Mouse (Mus musculus): ENCODE measurements around the gene Dnajc7. TPM values are rescaled to one million over a fixed set of nuclear protein-coding genes. Genes with fewer than 3 reads are reported as not detected.
"Not testable (repeated sequence)": the region's sequence is repeated elsewhere in the genome, so short reads cannot be mapped to it uniquely, and the experiment has no call there.

The Dnajc7 gene
- total RNA-seq, 2 experiments from 2014 or later: 191 to 195 TPM

DNA sequence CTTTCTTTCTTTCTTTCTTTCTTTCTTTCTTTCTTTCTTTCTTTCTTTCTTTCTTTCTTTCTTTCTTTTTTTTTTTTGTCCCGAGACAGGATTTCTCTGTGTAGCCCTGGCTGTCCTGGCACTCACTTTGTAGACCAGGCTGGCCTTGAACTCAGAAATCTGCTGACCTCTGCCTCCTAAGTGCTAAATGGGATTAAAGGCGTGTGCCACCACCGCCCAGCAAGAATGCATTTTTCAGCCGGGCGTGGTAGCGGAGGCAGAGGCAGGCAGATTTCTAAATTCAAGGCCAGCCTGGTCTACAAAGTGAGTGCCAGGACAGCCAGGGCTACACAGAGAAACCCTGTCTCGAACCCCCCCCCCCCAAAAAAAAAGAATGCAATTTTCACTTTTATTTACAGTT is 3.1 kb downstream of the Dnajc7 start:
- DNase-seq: not testable (repeated sequence)

DNA sequence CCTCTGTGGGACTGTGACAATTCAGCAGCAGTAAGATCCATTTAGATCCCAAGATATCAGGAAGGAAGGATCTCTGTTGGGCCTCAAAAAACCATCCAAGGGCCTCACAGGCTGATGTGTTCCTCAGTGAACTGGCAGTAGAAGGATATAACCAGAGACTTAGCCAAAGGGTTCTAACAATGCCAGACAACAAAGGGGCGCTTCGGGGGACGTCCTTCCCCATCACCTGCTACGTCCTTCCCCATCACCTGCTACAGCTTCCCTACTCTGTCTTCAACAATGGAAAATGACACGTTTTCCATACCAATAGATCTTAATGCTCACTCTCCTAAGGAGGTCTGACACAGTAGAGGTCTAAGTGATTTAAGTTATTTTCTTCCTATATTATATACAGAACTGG is 3.6 kb downstream of the Dnajc7 start:
- no peak for DNase-seq

DNA sequence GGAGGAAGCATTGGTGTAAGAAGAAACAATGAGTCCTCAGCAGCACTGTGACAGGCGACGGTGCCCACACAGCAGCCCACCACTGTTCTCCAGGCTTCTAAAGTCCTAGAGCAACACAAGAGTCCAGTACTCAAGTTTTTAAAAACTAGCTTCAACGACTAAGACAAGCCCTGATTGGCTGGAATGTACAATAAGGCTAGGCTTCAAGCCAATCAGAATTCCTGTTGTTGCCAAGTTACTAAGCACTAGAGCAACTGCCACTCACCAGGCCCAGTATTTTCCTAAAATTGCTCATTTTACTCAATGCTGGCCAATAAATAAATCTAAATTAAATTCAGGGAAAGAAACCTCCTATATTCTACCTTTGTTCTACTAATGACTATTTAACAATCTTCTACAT is 6.7 kb downstream of the Dnajc7 start:
- DNase-seq: no peak

- DNase-seq: no peak
Measured at GRCm38 (mm10) chr11:100611627-100612026, 8.3 kb downstream of the Dnajc7 start.

DNA sequence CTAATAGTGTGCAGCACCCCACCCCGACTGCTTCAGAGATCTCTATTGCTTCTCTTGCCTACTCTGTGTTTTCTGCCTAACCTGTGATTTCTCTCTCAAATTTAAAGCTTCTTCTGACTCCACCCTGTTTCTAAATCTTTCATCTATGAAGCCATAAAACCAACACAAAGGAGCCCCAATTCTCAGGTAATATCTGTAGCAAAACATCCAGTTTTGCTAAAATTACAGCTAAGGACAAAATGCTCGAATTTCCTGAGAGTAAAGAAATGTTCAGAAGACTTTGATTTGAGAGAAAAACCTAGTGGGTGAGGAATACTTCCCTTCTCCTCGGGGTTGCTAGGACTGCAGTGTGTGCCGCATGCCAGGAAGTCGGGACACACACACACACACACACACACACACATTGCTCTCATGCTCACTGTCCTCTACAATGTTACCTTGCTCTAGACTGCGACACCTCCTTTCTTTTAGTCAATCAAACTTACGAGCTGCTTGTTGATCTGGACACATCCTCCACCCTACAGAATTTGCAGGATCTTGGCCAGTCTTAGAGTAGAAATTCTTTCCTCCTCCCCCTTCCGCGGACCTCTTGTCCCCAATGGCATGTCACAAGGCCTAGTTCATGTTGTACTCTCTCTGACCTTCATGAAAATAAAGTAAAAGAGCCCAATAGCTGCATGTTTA is 9.8 kb downstream of the Dnajc7 start:
- DNase-seq: no peak

GRCm38 (mm10) chr11:100609355-100609996 is 10.5 kb downstream of the Dnajc7 start:
- DNase-seq: no peak

GRCm38 (mm10) chr11:100608796-100609195 is 11.2 kb downstream of the Dnajc7 start:
- no peak for DNase-seq

GRCm38 (mm10) chr11:100607121-100607520 is 12.8 kb downstream of the Dnajc7 start:
- no peak for DNase-seq

GRCm38 (mm10) chr11:100605451-100605850 is 14.5 kb downstream of the Dnajc7 start:
- no peak for DNase-seq

GRCm38 (mm10) chr11:100604321-100605005 is 15.5 kb downstream of the Dnajc7 start:
- DNase-seq: no peak

GRCm38 (mm10) chr11:100603813-100604212 is 16.2 kb downstream of the Dnajc7 start:
- no peak for DNase-seq

- DNase-seq: no peak
Measured at GRCm38 (mm10) chr11:100603155-100603554, 16.8 kb downstream of the Dnajc7 start.

- no peak for DNase-seq
Measured at GRCm38 (mm10) chr11:100601372-100601771, 18.6 kb downstream of the Dnajc7 start.

DNA sequence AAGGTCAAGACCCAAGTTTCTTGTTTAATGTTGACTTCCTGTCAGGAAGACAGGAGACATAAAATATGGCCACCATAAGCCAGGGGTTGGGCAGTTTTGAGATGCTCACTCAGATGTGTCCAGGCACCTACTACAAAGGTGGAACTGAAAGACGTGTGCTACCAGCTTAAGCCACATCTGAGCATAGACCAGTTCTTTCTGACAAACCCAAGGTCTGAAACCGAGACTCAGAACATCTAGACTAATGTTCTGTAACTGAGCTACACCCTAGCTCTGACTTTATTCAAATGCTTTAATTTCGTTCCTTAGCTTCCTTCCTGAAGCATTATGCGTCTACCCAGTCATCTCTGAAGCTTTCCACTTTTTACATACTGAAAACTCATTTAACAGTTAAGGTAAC is 21.9 kb downstream of the Dnajc7 start:
- no peak for DNase-seq

- no peak for DNase-seq
Measured at GRCm38 (mm10) chr11:100595533-100595932, 24.4 kb downstream of the Dnajc7 start.

DNA sequence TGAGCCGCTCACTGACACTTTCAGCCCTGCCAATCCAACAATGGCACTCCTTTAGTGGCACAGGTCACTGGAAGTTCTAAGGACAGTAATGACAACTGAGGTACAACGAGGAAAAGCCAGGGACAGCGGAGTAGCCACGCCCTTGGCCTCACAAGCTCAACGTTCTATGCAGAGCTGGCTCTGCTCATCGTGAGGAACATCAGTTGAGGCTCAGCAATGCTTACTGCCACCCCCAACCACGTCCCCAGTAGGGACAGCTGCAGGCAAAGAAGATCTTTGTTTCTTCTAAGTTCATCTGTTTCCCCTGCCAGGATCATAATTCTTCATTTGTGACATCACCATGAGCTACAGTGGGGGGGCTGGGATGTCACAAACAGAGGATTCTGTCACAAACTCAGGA is 25.4 kb downstream of the Dnajc7 start:
- DNase-seq: no peak

DNA sequence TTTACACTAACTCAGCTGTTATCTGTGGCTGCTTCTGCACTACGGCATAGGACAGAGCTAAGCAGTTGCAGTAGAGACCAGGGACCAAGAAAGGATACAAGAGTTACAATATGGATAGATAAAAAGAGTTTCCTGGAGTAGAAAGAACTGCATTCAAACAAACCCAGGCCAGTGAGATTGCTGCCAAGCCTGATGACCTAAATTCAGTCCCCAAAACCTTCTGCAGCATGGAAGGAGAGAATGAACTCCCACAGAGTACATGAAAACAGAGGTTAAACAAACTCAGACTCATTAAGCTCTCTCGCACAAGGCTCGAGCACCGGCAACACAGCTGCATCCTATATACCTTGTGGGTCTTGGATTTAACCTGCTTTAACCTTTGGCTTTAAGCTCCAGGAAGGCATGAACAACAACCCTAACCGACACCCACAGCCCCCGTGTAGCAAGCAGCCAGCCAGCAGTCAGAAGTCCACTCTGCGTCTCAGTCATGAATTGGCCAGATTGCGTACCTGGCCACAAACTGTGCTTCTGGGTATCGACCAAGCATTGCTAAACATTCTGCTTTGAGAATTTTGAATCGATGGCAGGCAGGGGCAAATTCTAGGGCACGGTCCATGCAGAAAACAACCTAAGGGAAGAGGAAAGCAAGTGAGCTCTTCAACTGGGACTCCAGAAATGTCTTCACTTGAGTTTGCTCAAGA is 27.5 kb downstream of the Dnajc7 start:
- DNase-seq: no peak

GRCm38 (mm10) chr11:100588462-100588861 is 31.5 kb downstream of the Dnajc7 start:
- DNase-seq: no peak

DNA sequence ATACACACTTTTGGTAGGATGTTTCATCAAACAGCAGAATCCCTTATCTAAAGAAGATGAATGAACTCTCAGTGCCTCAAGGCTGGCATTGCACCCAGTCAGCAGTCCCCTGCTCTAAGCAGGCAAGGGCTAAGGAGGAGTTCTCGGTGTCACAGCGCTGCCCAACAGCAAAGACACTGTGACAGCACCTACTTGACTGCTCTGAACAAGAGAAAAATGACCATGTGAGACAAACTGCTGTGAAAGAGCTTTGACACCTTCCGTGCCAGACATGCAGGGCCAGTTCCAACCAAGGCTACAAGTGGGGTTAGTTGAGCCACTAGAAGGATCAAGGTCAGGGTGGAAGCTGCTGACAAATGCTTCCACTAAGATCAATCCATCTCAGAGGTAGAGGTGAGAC is 34.8 kb downstream of the Dnajc7 start:
- no peak for DNase-seq

DNA sequence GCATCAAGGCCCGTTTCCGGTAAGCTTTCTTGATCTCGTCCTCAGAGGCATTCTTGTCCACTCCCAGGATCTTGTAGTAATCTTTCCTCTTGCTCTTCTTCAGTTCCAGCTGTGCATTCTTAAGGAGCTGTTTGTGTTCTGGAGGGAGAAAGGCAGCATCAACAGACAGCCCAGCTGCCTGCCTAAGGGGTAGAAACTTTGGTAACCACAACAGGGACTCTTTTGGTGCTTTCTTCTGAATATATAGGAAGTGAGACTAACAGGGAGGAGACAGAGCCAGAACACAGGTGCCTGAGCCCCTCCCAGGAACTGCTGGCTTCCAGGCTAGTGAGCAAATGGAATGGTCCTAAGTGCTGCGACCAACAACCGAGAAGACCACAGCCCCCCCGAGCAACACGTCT is 35.4 kb downstream of the Dnajc7 start:
- no peak for DNase-seq

DNA sequence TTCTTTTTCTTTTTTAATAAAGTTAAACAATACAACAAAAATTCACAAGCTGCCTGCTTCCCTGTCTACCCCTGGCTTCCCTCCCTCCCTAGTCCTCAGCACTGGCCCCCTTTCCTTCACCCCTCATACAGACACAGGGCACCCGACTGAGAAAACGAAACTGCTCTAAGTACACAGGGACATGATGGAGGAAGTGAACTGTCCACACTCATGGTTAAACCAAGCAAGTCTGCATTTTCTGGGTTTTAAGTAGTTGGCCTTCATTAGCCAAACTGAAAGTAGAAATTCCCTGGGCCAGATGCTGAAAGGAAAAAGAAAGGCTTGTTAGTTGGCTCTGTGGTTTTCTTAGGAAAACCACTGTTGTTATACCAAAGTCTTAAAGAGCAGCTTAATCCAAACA is 37.1 kb downstream of the Dnajc7 start:
- DNase-seq: no peak

GRCm38 (mm10) chr11:100582413-100582812 is 37.6 kb downstream of the Dnajc7 start:
- DNase-seq: not testable (repeated sequence)

GRCm38 (mm10) chr11:100581756-100582155 is 38.2 kb downstream of the Dnajc7 start:
- no peak for DNase-seq
